Mouse (Mus musculus): ENCODE results near the gene Rad51b. TPM values are rescaled to one million over a fixed set of nuclear protein-coding genes. Genes with fewer than 3 reads are reported as not detected.

Rad51b gene
- total RNA-seq, 4 experiments from 2014 or later = 0.17 to 0.34 TPM; not detected in 2

GRCm38 (mm10) chr12:79490626-79491025 is 193.5 kb downstream of the Rad51b start:
- DNase-seq (ENCODE audit: low spot score in 2 of 2) = no peak

- DNase-seq (ENCODE audit: low spot score in 2 of 2) = no peak
These were observed 195.1 kb downstream of the Rad51b start for GRCm38 (mm10) chr12:79492175-79492574.

- no peak for DNase-seq (ENCODE audit: low spot score in 2 of 2)
These were observed 195.5 kb downstream of the Rad51b start for GRCm38 (mm10) chr12:79492613-79493012.

- no peak for DNase-seq (ENCODE audit: low spot score in 2 of 2)
These were observed 196.4 kb downstream of the Rad51b start for GRCm38 (mm10) chr12:79493481-79493880.

- DNase-seq (ENCODE audit: low spot score in 2 of 2) = peak in 1 of 2 experiments; percentile 20
These were observed 201.2 kb downstream of the Rad51b start for GRCm38 (mm10) chr12:79498326-79498725.

- no peak for DNase-seq (ENCODE audit: low spot score in 2 of 2)
These were observed 202.7 kb downstream of the Rad51b start for GRCm38 (mm10) chr12:79499809-79500208.

GRCm38 (mm10) chr12:79501877-79502276 is 204.8 kb downstream of the Rad51b start:
- no peak for DNase-seq (ENCODE audit: low spot score in 2 of 2)

- peak; percentile 15 to 23 for DNase-seq (ENCODE audit: low spot score in 2 of 2)
These were observed 205.9 kb downstream of the Rad51b start for GRCm38 (mm10) chr12:79502862-79503581.

GRCm38 (mm10) chr12:79503582-79504515 is 206.8 kb downstream of the Rad51b start:
- peak; percentile 15 to 22 for DNase-seq (ENCODE audit: low spot score in 2 of 2)

GRCm38 (mm10) chr12:79504641-79505040 is 207.6 kb downstream of the Rad51b start:
- DNase-seq (ENCODE audit: low spot score in 2 of 2) = no peak

- no peak for DNase-seq (ENCODE audit: low spot score in 2 of 2)
These were observed 209.3 kb downstream of the Rad51b start for GRCm38 (mm10) chr12:79506421-79506820.

GRCm38 (mm10) chr12:79507141-79507681 is 210.1 kb downstream of the Rad51b start:
- DNase-seq (ENCODE audit: low spot score in 2 of 2) = peak; percentile 19 to 54

- peak; percentile 69 to 74 for DNase-seq (ENCODE audit: low spot score in 2 of 2)
These were observed 214.5 kb downstream of the Rad51b start for GRCm38 (mm10) chr12:79511454-79512204.

- peak; percentile 23 to 30 for DNase-seq (ENCODE audit: low spot score in 2 of 2)
These were observed 215.3 kb downstream of the Rad51b start for GRCm38 (mm10) chr12:79512205-79512886.

GRCm38 (mm10) chr12:79512982-79513681 is 216.1 kb downstream of the Rad51b start:
- DNase-seq (ENCODE audit: low spot score in 2 of 2) = no peak

- DNase-seq (ENCODE audit: low spot score in 2 of 2) = no peak
These were observed 217.6 kb downstream of the Rad51b start for GRCm38 (mm10) chr12:79514680-79515079.

GRCm38 (mm10) chr12:79522374-79522773 is 225.3 kb downstream of the Rad51b start:
- DNase-seq (ENCODE audit: low spot score in 2 of 2) = no peak

- no peak for DNase-seq (ENCODE audit: low spot score in 2 of 2)
These were observed 228.1 kb downstream of the Rad51b start for GRCm38 (mm10) chr12:79524941-79525871.

- no peak for DNase-seq (ENCODE audit: low spot score in 2 of 2)
These were observed 228.8 kb downstream of the Rad51b start for GRCm38 (mm10) chr12:79525872-79526271.
